Mouse (Mus musculus): ENCODE results near the gene Tada3. TPM values are rescaled to one million over a fixed set of nuclear protein-coding genes. Genes with fewer than 3 reads are reported as not detected.

The Tada3 gene
- 52.7 and 53.4 TPM in 2 replicates for polyA plus RNA-seq (2016; fragmentation: Nextera tagmentation; extraction: Ambion mirVana)

DNA sequence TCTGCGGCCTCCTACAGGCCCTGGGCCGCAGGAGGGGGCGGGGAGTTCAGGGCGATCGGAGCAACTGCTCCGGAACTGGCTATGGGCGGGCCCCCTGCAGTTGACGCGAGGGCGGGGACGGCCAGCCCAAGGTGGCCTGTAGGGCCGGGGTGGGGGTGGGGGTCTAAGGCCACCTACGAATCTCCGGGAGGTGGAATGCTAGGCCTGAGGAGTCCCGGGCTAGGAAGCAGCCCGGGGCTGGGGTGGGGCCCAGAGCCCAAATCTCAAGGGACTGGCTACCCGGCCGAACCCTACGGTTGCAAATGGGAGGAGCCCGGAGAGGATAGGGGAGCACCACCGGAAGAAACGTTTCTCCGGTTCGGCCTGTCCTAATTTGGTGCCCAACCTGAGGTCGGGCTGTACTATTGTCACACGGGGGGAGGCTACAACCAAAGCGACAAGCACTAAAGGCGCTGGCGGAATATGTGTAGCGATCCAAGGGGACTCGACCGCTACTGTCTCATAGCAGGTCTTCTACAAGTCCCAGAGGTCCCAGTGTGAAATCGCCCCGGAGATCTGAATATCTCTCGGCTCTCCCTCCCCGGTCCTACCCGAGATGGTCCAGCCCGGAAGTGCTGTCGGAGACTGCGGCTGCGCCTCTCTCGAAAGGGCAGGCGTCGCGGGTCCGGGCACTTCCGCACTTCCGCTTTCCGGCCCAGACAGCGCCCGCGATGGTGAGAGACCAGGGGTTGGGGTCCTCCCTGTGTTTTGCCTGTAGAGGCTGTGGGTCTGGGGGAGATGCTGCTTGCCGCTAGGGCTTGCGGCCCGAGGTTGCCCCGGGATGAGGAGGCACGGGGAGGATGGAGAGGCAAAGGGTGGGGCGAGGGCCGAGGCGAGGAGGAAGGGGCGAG lies at the start of gene Tada3, which contains the start of gene Arpc4:
Tada3 (minus strand) TSS at position 388 of the 890 bp plus-strand sequence.
Arpc4 (plus strand) TSS at position 620 of the 890 bp plus-strand sequence.
- Histone ChIP-seq H3K4me1 (peaks cover 10% of the 10 kb centered on the region), H3K36me3 (peaks cover 48% of the 10 kb centered on the region), H3K4me3 (peak within 1 kb of the TSS; percentile 95), H3K27ac (peak within 1 kb of the TSS; percentile 92), H3K4me2 (replicated peaks) (peak within 1 kb of the TSS; percentile 85), H3K27me3 (no peaks in the 10 kb centered on the region), H3K9me3 (no peaks in the 10 kb centered on the region), H3K9ac (peak within 1 kb of the TSS; percentile 94)
- peak; percentile 94 for ATAC-seq (ENCODE audit: insufficient number of reproducible peaks, insufficient read depth, low FRiP score, low TSS enrichment)
- WGBS, result under 1% methylated on average over 61 of the region's 61 CpGs

DNA sequence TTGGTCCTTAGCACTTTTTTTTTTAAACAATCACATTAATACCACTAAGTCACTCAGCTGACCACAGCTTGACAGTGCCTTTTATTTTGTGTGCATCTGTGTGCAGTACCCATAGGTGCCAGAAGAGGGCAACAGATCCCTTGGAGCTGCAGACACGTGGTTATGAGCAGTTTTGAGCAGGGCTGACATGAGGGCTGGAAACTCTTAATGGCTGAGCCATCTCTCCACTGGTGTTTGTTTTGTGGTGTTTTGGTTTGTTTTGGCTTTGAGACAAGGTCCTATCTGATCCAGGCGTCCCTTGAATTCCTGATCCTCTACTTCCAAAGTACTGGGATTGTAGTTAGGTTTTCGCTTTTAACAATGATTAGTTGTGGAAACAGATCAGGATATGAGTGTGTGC lies 49.7 kb upstream of the Tada3 start:
- Histone ChIP-seq H3K27ac (no peak overlapping the region), H3K36me3 (no peaks in the 10 kb centered on the region), H3K9ac (no peak overlapping the region), H3K4me2 (replicated peaks) (no peak overlapping the region), H3K4me1 (no peaks in the 10 kb centered on the region), H3K27me3 (no peaks in the 10 kb centered on the region), H3K9me3 (no peaks in the 10 kb centered on the region), H3K4me3 (no peak overlapping the region)
- WGBS, result 63% methylated on average over 3 of the region's 3 CpGs
- no peak for ATAC-seq (ENCODE audit: insufficient number of reproducible peaks, insufficient read depth, low FRiP score, low TSS enrichment)

DNA sequence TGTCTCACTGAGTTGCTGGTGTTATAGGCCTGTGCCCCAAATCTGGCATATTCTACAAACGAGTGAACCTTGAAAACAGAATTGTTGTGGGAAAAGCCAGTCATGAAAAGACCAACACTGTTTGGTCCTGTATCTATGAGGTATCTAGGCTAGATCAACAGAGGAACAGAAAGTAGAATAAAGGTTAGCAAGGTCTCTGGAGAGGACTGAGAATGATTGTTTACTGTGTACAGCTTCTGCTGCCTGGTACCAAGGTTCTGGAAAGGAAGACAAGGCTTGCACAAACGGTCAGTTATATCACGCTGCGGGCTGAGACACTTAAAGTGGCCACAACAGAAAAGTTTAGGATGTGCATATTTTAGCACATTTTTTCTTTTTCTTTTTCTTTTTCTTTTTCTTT lies 49.0 kb upstream of the Tada3 start:
- Histone ChIP-seq H3K27me3 (no peaks in the 10 kb centered on the region), H3K36me3 (no peaks in the 10 kb centered on the region), H3K9ac (no peak overlapping the region), H3K4me2 (replicated peaks) (no peak overlapping the region), H3K4me3 (no peak overlapping the region), H3K27ac (no peak overlapping the region), H3K9me3 (no peaks in the 10 kb centered on the region), H3K4me1 (no peaks in the 10 kb centered on the region)
- ATAC-seq (ENCODE audit: insufficient number of reproducible peaks, insufficient read depth, low FRiP score, low TSS enrichment), result no peak
- WGBS, result 87% methylated on average over 4 of the region's 4 CpGs

DNA sequence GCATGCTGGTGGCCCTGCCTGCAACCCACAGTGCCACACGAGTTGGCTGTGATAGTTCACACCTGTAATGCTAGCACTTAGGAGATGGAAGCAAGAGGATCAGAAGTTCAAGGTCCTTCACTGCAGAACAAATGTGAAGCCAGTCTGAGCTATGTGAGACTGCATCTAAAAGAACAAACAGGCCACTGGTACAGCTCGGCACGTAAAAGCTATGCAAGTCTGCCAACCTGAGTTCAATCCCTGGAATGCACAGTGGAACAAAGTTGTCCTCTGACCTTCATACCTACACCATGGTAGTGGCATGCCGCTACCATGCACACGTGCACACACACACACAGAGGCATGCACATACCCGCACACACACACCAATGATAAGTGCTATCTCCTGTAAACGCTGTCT lies 46.5 kb upstream of the Tada3 start:
- Histone ChIP-seq H3K36me3 (no peaks in the 10 kb centered on the region), H3K9me3 (no peaks in the 10 kb centered on the region), H3K4me2 (replicated peaks) (no peak overlapping the region), H3K27me3 (no peaks in the 10 kb centered on the region), H3K4me3 (no peak overlapping the region), H3K4me1 (no peaks in the 10 kb centered on the region), H3K9ac (no peak overlapping the region), H3K27ac (no peak overlapping the region)
- ATAC-seq (ENCODE audit: insufficient number of reproducible peaks, insufficient read depth, low FRiP score, low TSS enrichment), result no peak
- 83% methylated on average over 7 of the region's 7 CpGs for WGBS

DNA sequence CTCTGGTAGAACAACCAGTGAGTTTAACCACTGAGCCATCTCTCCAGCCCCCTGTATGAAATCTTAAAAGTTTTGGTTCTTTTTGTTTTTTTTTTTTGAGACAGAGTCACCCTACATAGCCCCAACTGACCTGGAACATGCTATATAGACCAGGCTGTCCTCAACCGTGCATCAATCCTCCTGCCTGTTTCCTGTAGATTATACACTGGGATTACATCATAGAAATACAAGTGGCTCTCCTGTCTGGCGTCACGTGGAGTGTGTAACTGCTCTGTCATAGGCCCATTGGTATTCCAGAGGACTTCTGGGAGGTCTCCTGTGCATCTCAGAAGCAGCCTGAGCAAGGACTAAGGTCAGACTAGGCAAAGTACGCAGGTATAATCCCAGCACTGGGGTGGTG lies 45.3 kb upstream of the Tada3 start:
- H3K27me3 ChIP-seq, result no peaks in the 10 kb centered on the region
- H3K4me3 ChIP-seq, result no peak overlapping the region
- H3K27ac ChIP-seq, result no peak overlapping the region
- H3K36me3 ChIP-seq, result no peaks in the 10 kb centered on the region
- H3K9ac ChIP-seq, result no peak overlapping the region
- no peaks in the 10 kb centered on the region for H3K9me3 ChIP-seq
- no peak for ATAC-seq (ENCODE audit: insufficient number of reproducible peaks, insufficient read depth, low FRiP score, low TSS enrichment)
- WGBS, result 71% methylated on average over 4 of the region's 4 CpGs
- H3K4me2 ChIP-seq (replicated peaks), result no peak overlapping the region
- peaks cover 7% of the 10 kb centered on the region for H3K4me1 ChIP-seq

DNA sequence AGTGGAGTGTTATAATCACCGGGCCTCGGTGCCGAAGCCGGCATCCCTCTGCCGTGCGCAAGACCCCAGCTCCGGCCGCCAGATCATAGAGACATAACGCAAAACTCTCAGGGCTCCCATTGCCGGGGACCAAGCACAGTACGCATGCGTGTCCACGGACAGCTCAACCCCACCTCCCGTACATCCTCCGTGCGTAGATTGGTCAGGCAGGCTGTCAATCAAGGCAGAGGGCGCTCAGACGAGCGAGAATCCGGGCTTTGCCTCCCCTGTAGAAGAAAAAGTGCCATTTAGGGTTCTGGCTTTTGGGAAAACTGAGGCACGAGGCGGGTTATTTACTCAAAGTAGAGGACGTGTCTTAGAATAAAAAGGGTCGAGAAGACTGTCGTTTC lies 41.5 kb upstream of the Tada3 start, which contains the start of gene Rpusd3:
Rpusd3 (minus strand) TSS at position 142 of the 389 bp plus-strand sequence.
- Histone ChIP-seq H3K36me3 (peaks cover 17% of the 10 kb centered on the region), H3K4me2 (replicated peaks) (peak within 1 kb of the TSS; percentile 76), H3K27ac (0 out of 2 replicates have a peak within 1 kb of the TSS, but pooled peaks have one; percentile 7), H3K9me3 (no peaks in the 10 kb centered on the region), H3K4me3 (peak within 1 kb of the TSS; percentile 53), H3K4me1 (peaks cover 11% of the 10 kb centered on the region), H3K9ac (peak within 1 kb of the TSS; percentile 68), H3K27me3 (no peaks in the 10 kb centered on the region)
- under 1% methylated on average over 25 of the region's 25 CpGs for WGBS
- ATAC-seq (ENCODE audit: insufficient number of reproducible peaks, insufficient read depth, low FRiP score, low TSS enrichment), result peak; percentile 94

DNA sequence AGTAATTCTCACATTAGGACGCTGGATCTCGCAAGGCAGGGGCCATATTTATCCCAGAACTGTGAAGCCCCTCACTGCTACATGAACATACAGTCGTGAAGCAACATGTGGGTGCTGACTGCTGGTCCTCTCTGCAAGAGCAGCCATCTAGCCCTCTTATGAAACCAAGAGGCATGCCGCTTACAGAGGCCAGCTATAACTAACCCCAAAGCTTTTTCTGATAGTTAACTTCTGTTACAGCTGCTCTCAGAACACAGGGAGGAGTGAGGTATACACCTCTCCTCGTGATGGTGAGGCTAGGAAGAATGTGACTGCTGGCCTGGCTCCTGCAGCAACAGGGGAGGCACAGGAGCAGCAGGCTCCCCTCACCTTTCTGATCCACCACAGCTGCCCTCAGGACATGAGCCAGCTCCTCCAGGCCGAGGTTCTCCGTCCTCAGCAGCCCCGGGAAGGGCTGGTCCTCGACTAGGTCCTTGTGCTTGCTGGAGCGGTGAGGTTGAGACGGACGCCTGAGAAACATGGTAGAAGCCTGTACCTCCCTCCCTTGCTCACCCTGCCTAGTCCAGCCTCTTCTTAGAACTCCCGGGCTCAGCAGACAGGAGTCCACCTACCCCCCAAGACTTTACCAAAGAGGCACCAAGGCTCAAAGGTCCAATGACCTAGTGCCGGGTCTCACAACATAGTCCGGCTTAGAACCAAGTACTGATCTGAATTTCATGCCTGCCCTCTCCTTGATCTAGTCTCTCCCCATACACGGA lies 40.9 kb upstream of the Tada3 start:
- peak overlapping the region; percentile 53 for H3K4me3 ChIP-seq
- WGBS, result 11% methylated on average over 16 of the region's 16 CpGs
- H3K27ac ChIP-seq, result 0 out of 2 replicates have a peak overlapping the region, but pooled peaks have one; percentile 7
- H3K9ac ChIP-seq, result peak overlapping the region; percentile 68
- peak overlapping the region; percentile 76 for H3K4me2 ChIP-seq (replicated peaks)
- peaks cover 20% of the 10 kb centered on the region for H3K36me3 ChIP-seq
- no peaks in the 10 kb centered on the region for H3K27me3 ChIP-seq
- no peaks in the 10 kb centered on the region for H3K9me3 ChIP-seq
- ATAC-seq (ENCODE audit: insufficient number of reproducible peaks, insufficient read depth, low FRiP score, low TSS enrichment), result peak; percentile 49; the same call in 1 of the 2 replicates
- H3K4me1 ChIP-seq, result peaks cover 11% of the 10 kb centered on the region

DNA sequence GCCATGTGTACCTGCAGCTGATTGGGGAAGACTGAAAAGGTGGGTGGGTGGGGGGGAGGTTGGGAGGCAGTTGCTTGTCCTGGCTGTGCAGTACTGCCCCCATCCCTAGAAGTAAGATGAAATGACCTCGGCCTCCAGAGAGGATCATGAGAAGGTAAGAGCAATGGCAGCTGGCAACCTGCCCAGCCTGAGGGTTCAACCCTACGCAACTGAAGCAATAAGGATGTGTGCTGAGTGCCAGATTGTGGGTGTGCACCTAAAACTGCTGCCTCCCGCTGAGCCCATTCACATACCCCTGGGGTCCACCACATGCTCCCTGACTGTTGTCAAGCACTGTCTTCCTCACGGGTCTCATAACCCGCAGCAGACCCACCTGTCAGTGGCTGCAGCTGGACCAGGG lies 38.7 kb upstream of the Tada3 start:
- WGBS, result 83% methylated on average over 5 of the region's 5 CpGs
- no peak overlapping the region for H3K4me2 ChIP-seq (replicated peaks)
- no peak for ATAC-seq (ENCODE audit: insufficient number of reproducible peaks, insufficient read depth, low FRiP score, low TSS enrichment)
- H3K27ac ChIP-seq, result no peak overlapping the region
- peaks cover 23% of the 10 kb centered on the region for H3K36me3 ChIP-seq
- no peak overlapping the region for H3K4me3 ChIP-seq
- no peak overlapping the region for H3K9ac ChIP-seq
- no peaks in the 10 kb centered on the region for H3K27me3 ChIP-seq
- no peaks in the 10 kb centered on the region for H3K9me3 ChIP-seq
- peaks cover 11% of the 10 kb centered on the region for H3K4me1 ChIP-seq

DNA sequence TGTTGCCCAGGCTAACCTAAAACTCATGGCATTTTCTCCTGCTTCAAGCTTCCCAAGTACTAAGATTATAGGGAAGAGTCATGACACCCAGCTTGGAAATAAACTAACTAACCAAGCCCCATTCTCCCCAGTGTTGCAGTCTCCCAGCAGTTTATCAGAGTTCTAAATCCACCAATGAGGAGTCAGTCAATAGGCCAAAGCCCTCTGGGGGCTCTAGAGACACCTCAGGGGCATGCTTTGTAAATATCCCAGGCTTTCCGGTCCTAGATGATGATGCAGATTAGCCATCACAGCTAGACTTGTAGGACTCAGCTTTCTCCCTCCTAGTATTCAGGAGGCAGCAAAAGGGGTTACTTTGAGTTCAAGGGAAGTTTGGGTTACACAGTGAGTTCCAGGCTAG lies 32.3 kb upstream of the Tada3 start:
- no peak overlapping the region for H3K27ac ChIP-seq
- no peaks in the 10 kb centered on the region for H3K9me3 ChIP-seq
- 74% methylated on average over 1 of the region's 1 CpGs for WGBS
- H3K4me1 ChIP-seq, result peaks cover 5% of the 10 kb centered on the region; the same call in 1 of the 2 replicates
- H3K36me3 ChIP-seq, result peaks cover 11% of the 10 kb centered on the region
- no peaks in the 10 kb centered on the region for H3K27me3 ChIP-seq
- H3K9ac ChIP-seq, result no peak overlapping the region
- no peak for ATAC-seq (ENCODE audit: insufficient number of reproducible peaks, insufficient read depth, low FRiP score, low TSS enrichment)
- H3K4me3 ChIP-seq, result no peak overlapping the region
- H3K4me2 ChIP-seq (replicated peaks), result no peak overlapping the region

DNA sequence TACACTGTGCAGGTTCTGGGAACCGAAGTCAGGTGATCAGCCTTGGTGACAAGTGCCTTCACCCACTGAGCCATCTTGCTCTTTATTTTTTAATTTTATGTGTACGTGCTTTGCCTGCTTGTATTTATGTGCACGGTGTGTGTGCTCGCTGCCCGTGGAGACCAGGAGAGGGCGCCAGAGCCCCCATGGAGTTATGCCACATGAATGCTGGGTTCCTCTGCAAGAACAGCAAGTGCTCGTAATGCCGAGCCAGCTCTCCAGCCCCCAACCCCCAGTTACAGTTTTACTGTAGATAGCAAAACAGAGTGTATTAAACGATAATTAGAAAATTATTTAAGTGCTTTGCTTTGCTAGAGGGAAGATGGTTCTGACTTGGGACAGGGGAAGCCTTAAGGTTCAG lies 29.0 kb upstream of the Tada3 start:
- Histone ChIP-seq H3K36me3 (no peaks in the 10 kb centered on the region), H3K4me3 (no peak overlapping the region), H3K27me3 (no peaks in the 10 kb centered on the region), H3K27ac (no peak overlapping the region), H3K4me1 (peaks cover 5% of the 10 kb centered on the region; the same call in 1 of the 2 replicates), H3K4me2 (replicated peaks) (no peak overlapping the region), H3K9me3 (no peaks in the 10 kb centered on the region), H3K9ac (no peak overlapping the region)
- 78% methylated on average over 9 of the region's 9 CpGs for WGBS
- ATAC-seq (ENCODE audit: insufficient number of reproducible peaks, insufficient read depth, low FRiP score, low TSS enrichment), result no peak

DNA sequence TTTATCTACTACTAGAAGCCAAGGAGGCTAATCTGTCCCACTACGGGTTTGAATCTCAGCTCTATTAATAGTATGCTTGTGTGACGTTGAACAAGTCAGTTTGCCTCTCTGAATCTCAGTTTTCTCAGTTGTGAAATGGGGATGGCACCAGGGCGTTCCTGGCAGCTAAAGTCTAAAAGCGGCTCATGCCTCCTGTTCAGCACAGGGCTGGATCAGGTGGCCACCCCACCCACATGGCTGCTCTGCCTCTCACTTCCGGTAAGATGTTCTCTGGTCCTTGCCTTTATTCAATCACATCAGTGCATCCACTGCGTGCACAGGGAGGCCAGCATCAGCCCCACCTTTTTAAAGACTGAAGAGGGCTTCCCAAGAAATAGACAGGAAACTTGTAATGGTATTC lies 27.8 kb upstream of the Tada3 start:
- ATAC-seq (ENCODE audit: insufficient number of reproducible peaks, insufficient read depth, low FRiP score, low TSS enrichment), result no peak
- Histone ChIP-seq H3K9me3 (no peaks in the 10 kb centered on the region), H3K36me3 (no peaks in the 10 kb centered on the region), H3K9ac (no peak overlapping the region), H3K4me3 (no peak overlapping the region), H3K4me2 (replicated peaks) (no peak overlapping the region), H3K4me1 (peaks cover 5% of the 10 kb centered on the region; the same call in 1 of the 2 replicates), H3K27ac (no peak overlapping the region), H3K27me3 (no peaks in the 10 kb centered on the region)
- 88% methylated on average over 6 of the region's 6 CpGs for WGBS
